Mouse (Mus musculus): ENCODE results near the gene Abhd18.
"Not testable (repeated sequence)": the region's sequence is repeated elsewhere in the genome, so short reads cannot be mapped to it uniquely, and the experiment has no call there.

- not testable (repeated sequence) for TF ChIP-seq POLR2A (IDR thresholded peaks at IDR 0.05; ENCODE audit: insufficient read depth, low read length); CTCF (IDR thresholded peaks at IDR 0.05; ENCODE audit: low read depth, low read length)
These were observed 6.5 kb downstream of the Abhd18 start for GRCm38 (mm10) chr3:40853123-40853738.

Data from ES-Bruce4 (cell line).